Mouse (Mus musculus): ENCODE measurements around the gene Rcan2.

Rcan2 gene

GRCm38 (mm10) chr17:44076051-44076680 lies 275.0 kb downstream of the Rcan2 start:
- peak; percentile 33 for DNase-seq (ENCODE audit: low read depth, low spot score)

- no peak for DNase-seq (ENCODE audit: low read depth, low spot score)
Observed at GRCm38 (mm10) chr17:44077146-44077842, 276.1 kb downstream of the Rcan2 start.

GRCm38 (mm10) chr17:44077843-44078160 lies 276.7 kb downstream of the Rcan2 start:
- no peak for DNase-seq (ENCODE audit: low read depth, low spot score)

- DNase-seq (ENCODE audit: low read depth, low spot score): peak; percentile 69
Observed at GRCm38 (mm10) chr17:44078631-44079350, 277.6 kb downstream of the Rcan2 start, which contains the start of gene Enpp5. Enpp5 (plus strand) TSS chr17:44078813.

GRCm38 (mm10) chr17:44083156-44083555 lies 282.0 kb downstream of the Rcan2 start:
- DNase-seq (ENCODE audit: low read depth, low spot score): no peak

GRCm38 (mm10) chr17:44088226-44088625 lies 287.1 kb downstream of the Rcan2 start:
- no peak for DNase-seq (ENCODE audit: low read depth, low spot score)

Measured in forelimb bud, embryonic 11.5 days (tissue).